Mouse (Mus musculus) cerebellum, adult 2 months (tissue): ENCODE results near the gene Acsl6. TPM values are rescaled to one million over a fixed set of nuclear protein-coding genes. Genes with fewer than 3 reads are reported as not detected.
"Not testable (repeated sequence)": the region's sequence is repeated elsewhere in the genome, so short reads cannot be mapped to it uniquely, and the experiment has no call there.

Experiments
- DNase-seq, 2 experiments: peaks; one replicate each; pipeline ENCODE4 v3.0.0; 2021
- H3K27ac ChIP-seq: fragments of 200-500 bp; 2 replicates; pipeline ENCODE4 v1.5.1; 2012; ENCODE audit warnings: low read length, control low read depth, inconsistent platforms; ENCODE audit not compliant: insufficient read depth
- H3K27me3 ChIP-seq: fragments of 200-500 bp; 2 replicates; pipeline ENCODE4 v1.6.1; 2012; ENCODE audit warnings: inconsistent platforms, mild to moderate bottlenecking, low read length, moderate library complexity; ENCODE audit not compliant: control insufficient read depth, insufficient read depth
- H3K4me1 ChIP-seq: fragments of 200-500 bp; 2 replicates; pipeline ENCODE4 v1.6.1; 2011; ENCODE audit warnings: low read length; ENCODE audit not compliant: control insufficient read depth, insufficient read depth
- H3K4me3 ChIP-seq: fragments of 200-500 bp; replicated peaks from 2 replicates; pipeline ENCODE3; 2011; ENCODE audit warnings: mild to moderate bottlenecking, low read depth, low read length, control low read depth; ENCODE audit not compliant: insufficient read depth
- CTCF ChIP-seq: fragments of 200-500 bp; IDR thresholded peaks from 2 replicates; pipeline ENCODE4 v1.5.1; 2011; ENCODE audit warnings: low read depth, mild to moderate bottlenecking, control low read depth, low read length, moderate library complexity, borderline replicate concordance; ENCODE audit not compliant: insufficient read depth
- POLR2A ChIP-seq: fragments of 200-500 bp; IDR thresholded peaks from 2 replicates; pipeline ENCODE4 v1.6.1; 2011; ENCODE audit warnings: low read length, control low read depth, borderline replicate concordance; ENCODE audit not compliant: insufficient read depth
- WGBS: fragments of 180-500 bp; shearing (Covaris S2); methylation state at CpG from one replicate; pipeline ENCODE4 v1.1.7; 2018; 5-methylcytosine and 5-hydroxymethylcytosine counted together
- polyA plus RNA-seq: library from polyadenylated mRNA; depleted of rRNA; stranded (reverse); fragments of >200 nt; gene quantifications from 2 replicates; pipeline ENCODE4 v1.2.3, GENCODE M21; 2012

Gene Acsl6
- polyA plus RNA-seq, 1 experiment = 189 TPM

DNA sequence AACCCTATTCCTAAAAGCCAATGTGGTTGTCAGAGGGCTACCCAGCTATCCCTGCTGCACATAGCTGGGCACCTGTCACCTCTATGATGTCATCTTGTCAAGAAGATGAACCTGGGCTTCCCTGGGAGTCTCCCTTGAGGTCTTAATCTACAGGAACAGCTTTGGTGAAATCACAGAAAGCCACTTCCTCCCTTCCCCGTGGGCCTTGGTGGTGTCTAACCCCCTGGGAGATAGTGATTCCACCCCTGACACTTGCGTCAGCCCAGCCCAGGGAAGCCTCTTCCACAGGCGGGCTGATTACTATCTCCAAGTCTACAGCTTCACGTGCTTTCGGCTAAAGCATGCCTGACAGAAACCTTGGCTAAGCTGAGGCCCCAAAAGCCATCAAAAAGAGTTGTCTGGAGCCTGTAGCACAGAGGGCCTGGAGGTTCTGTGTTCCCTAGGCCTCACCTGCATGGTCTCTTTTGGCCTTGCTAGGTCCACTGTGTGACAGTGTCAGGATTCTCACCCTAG is 32.1 kb upstream of the Acsl6 start:
- Histone ChIP-seq H3K4me1 (no peaks in the 10 kb centered on the region), H3K27ac (no peak overlapping the region), H3K4me3 (no peak overlapping the region), H3K27me3 (no peaks in the 10 kb centered on the region)
- WGBS = 88% methylated on average over 5 of the region's 5 CpGs
- TF ChIP-seq POLR2A = no peak
- no peak for TF ChIP-seq CTCF
- DNase-seq = no peak

DNA sequence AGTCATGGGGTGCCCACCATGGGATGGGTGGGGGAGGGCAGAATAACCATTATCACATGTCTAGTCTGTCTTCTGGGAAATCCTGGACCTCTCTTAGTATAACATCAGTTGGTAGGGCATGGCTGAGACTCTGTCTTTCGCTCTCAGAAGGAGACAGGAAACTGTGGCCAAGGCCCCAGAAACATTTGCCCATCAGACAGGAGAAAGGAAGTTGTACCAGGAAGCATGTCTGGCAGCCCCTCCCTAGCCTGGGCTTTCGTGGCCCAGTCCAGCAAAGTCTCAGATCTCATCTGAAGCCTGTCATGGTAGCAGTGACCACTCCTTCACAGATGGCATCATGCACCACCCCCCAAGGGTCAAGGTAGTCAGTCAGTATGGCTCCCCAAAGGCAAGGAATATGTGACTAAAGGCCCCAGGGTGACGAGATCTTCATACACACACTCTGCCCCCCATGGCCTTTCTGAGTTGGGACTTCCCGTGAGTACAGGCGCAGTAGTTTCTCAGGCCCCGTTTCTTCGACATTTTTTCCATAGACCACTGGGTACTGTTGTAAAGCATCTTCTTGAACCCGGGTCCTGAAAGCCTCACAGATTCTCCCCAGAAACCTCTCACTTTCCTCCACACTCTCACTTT is 15.7 kb upstream of the Acsl6 start:
- TF ChIP-seq POLR2A (no peak), CTCF (no peak)
- Histone ChIP-seq H3K27ac (no peak overlapping the region), H3K4me3 (no peak overlapping the region), H3K4me1 (no peaks in the 10 kb centered on the region), H3K27me3 (no peaks in the 10 kb centered on the region)
- WGBS = 91% methylated on average over 8 of the region's 8 CpGs
- no peak for DNase-seq

DNA sequence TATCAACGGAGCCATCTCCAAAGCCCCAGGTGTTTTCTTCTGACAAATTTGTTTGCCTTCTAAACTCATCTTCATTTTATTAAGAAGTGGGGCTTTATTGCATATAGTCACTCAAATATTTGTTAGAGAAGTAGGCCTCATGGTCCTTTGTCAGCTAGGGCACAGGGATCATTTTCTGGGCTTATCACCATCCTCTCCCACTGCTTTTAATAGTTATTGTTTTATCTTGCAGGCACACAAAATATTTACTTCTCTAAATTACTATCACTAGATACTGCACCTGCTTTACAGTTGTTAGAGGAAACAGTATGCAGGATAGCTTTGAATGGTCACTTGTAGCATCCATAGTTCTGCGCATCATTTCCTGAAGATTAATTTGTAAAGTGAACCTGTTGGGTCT is 11.4 kb upstream of the Acsl6 start:
- WGBS = 91% methylated on average over 2 of the region's 2 CpGs
- no peak overlapping the region for H3K4me3 ChIP-seq
- no peak for DNase-seq
- no peak for TF ChIP-seq POLR2A
- no peak for TF ChIP-seq CTCF
- H3K27me3 ChIP-seq = no peaks in the 10 kb centered on the region
- no peaks in the 10 kb centered on the region for H3K4me1 ChIP-seq
- no peak overlapping the region for H3K27ac ChIP-seq

DNA sequence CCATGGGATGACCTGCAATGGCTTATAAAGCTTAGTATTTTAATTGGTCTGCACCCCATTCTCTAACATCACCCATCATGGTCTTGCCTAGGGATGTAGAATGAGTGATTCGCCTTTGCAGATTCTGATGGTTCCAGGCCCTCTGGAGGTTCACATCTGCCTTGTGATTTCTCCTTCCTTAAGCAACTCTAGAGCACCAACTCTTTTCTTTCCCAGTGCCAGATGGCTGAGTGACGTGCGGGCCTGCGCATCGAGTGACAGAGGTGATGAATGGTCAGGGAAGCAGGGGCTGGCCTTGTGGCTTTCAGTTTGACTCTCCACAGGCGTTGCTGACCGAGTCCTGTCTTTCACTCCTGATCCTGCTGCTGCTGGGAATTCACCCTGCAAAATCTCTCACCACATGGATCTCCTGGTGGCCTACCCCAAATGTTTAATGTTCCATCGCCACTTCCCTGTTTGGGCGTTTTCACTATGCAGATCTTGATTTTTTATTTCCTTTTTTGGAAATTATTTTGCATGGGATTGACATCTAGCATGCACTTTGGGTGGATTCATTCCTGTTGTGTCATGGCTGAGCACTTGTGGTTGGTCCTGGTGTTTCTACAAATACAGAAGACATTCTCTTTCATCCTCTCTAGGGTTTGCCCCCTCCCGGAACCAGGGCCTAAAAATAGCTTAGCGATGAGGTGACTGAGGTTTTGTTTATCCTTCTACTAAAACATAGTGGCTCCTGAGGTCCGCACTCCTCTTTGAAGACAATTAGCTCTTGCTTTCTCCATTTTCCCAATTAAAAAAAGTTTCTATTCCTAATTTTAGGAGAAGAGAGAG is 9.4 kb upstream of the Acsl6 start:
- 82% methylated on average over 12 of the region's 12 CpGs for WGBS
- H3K27me3 ChIP-seq = no peaks in the 10 kb centered on the region
- no peak for DNase-seq
- TF ChIP-seq CTCF = no peak
- no peak for TF ChIP-seq POLR2A
- no peak overlapping the region for H3K27ac ChIP-seq
- H3K4me1 ChIP-seq = no peaks in the 10 kb centered on the region
- no peak overlapping the region for H3K4me3 ChIP-seq

DNA sequence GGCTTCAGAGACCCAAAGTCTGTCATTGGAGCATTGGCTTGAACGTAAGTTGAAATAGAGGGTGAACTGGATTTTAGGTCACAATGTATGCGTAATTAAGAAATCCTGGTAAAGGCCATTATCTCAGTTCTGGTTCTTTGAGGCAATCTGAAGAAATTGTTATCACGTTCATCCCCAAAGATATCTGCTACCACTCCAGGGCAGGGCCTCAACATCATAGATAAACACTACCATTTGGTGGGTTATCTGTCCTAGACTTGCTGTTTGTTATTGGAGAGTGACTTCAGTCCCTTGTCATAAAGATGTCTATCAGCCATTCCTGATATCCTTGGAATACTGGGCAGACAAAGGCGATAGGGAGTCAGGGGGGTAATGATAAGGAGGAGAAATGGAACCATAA is 7.6 kb upstream of the Acsl6 start:
- WGBS = 88% methylated on average over 4 of the region's 4 CpGs
- no peak overlapping the region for H3K27ac ChIP-seq
- TF ChIP-seq CTCF (no peak), POLR2A (no peak)

DNA sequence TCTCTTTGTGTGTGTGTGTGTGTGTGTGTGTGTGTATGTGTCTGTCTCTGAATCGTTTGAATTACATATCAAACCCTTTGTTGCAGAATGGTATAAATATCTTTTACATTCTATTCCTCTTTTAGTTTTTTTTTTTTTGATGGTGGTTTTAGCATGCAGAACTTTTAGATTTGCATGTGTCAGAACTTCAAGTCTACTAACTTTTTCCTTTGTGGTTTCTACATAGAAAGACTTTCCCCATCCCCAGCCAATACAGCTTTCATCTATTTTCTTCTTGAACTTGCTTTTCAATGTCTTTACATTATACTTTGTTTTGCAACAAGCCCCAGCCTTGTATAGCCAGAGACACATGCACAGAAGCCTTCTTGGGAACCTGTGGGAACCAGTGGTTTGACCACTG is 6.9 kb upstream of the Acsl6 start:
- TF ChIP-seq CTCF (no peak), POLR2A (no peak)
- Histone ChIP-seq H3K27ac (no peak overlapping the region), H3K27me3 (no peaks in the 10 kb centered on the region), H3K4me3 (no peak overlapping the region), H3K4me1 (peaks cover 3% of the 10 kb centered on the region; the same call in 1 of the 2 replicates)
- DNase-seq = no peak
- 96% methylated on average over 1 of the region's 1 CpGs for WGBS

More for the DNA sequence above, 7.6 kb upstream of the Acsl6 start:
- Histone ChIP-seq H3K4me3 (no peak overlapping the region), H3K27me3 (no peaks in the 10 kb centered on the region), H3K4me1 (no peaks in the 10 kb centered on the region)
- no peak for DNase-seq

DNA sequence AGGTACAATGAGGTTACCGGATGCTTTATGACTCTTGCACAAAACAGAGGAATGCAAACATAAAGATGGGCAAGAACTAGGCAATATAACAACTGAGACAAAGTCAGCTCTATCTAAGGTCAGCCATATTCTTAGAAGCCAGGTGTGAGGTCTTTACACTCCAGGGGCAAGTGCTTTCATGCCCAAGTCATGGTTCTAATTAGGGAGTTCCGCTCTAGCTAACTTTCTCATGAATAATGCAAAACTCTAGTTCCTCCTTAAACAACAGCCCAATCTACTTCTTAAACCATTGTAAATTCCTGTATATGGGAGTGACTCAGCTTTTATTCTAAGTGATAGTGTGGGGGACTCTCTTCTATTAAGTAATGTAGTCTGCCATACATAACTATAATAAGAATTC is 6.1 kb upstream of the Acsl6 start:
- DNase-seq, H3K27me3 ChIP-seq, H3K4me1 ChIP-seq, H3K4me3 ChIP-seq, H3K27ac ChIP-seq: not testable (repeated sequence)
- 88% methylated on average over 2 of the region's 2 CpGs for WGBS

DNA sequence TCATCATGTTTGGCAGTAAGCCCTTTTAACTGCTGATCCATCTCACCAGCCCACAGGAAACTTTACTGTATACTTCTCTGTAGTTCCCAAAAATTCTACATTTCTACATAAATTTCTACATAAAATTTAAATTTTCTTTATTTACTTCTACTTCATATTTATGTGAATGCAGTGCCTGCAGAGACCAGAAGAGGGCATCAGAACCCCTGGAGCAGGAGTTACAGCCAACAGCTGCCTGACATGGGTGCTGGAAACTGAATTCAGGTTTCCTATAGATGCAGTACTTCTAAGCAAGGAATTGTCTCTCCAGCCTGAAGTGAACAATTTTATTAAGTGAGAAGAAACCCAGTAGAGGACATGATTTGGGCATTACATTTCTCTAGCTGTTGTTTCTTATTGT is 4.8 kb upstream of the Acsl6 start:
- Histone ChIP-seq H3K4me1 (peaks cover 20% of the 10 kb centered on the region), H3K27me3 (no peaks in the 10 kb centered on the region), H3K27ac (no peak overlapping the region), H3K4me3 (no peak overlapping the region)
- no peak for DNase-seq
- TF ChIP-seq POLR2A = no peak
- no peak for TF ChIP-seq CTCF

DNA sequence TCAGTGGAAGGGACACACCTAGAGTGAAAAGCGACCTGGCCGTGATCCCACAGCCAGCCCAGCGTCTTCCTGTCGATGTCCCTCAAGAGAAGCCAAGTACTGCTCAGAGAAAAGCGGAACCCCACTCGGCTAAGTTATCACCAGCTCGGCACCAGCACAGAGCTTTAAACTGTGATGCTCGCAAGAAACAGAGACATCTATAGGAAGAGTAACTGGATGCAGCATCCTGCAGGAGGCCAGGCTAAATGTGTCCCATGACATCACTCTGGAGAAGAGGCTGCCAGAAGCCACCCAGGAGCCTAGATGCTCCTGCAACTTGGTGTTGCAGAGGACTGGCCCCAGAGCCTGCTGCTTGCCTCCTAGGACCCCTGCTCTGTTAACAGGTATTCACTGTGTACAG is 1.6 kb upstream of the Acsl6 start:
- H3K27me3 ChIP-seq = no peaks in the 10 kb centered on the region
- H3K4me3 ChIP-seq = no peak overlapping the region
- TF ChIP-seq POLR2A (no peak), CTCF (no peak)
- H3K27ac ChIP-seq = peak overlapping the region; percentile 52
- 34% methylated on average over 8 of the region's 8 CpGs for WGBS
- DNase-seq = peak; percentile 72 to 82
- peaks cover 25% of the 10 kb centered on the region for H3K4me1 ChIP-seq
